Mouse (Mus musculus) heart, adult 2 months (tissue): Measurements from ENCODE around the gene Vmn1r219.

Experiments
- CTCF ChIP-seq: fragments of 200-600 bp; IDR thresholded peaks from 2 replicates; pipeline ENCODE4 v1.8.1; 2022; ENCODE audit warnings: antibody characterized with exemption, mild to moderate bottlenecking, moderate library complexity
- EP300 ChIP-seq: fragments of 200-500 bp; IDR thresholded peaks from 2 replicates; pipeline ENCODE4 v1.6.1; 2011; ENCODE audit warnings: low read depth, low read length, control low read depth; ENCODE audit not compliant: insufficient read depth
- POLR2A ChIP-seq: fragments of 200-500 bp; IDR thresholded peaks from 2 replicates; pipeline ENCODE4 v1.6.1; 2011; ENCODE audit warnings: mild to moderate bottlenecking, low read depth, low read length, control low read depth; ENCODE audit not compliant: insufficient read depth

GRCm38 (mm10) chr13:23159012-23159411 lies at the start of gene Vmn1r219:
- TF ChIP-seq CTCF (no peak), POLR2A (no peak), EP300 (no peak)
